ENCODE assay signal across 17 mouse cellular contexts in genomic region chr5:149994578-149994977, GRCm38 (mm10). TPM values are rescaled to one million over a fixed set of nuclear protein-coding genes. Genes with fewer than 3 reads are reported as not detected.
"Had no signal": no experiment of that assay in that cellular context is flagged by ENCODE, and none has a peak within 500 bp of the region (broad histone marks: within the 10 kb centered on the region; RNA-seq: fewer than 3 reads in every experiment).

No protein-coding gene starts in this region.

- DNase-seq: kidney, adult 18-20 months; kidney, postnatal 14 days; layer of hippocampus, postnatal 36 days; liver; liver, embryonic 13.5 days; liver, postnatal 0 days; lung, postnatal 36 days; right cerebral cortex, postnatal 14 days; thymus, adult 18-20 months; thymus, postnatal 25 days had no signal

- H3K4me1 ChIP-seq: liver, embryonic 13.5 days; midbrain, embryonic 13.5 days; stomach, embryonic 15.5 days had no signal

- H3K9me3 ChIP-seq: kidney, embryonic 15.5 days; midbrain, embryonic 13.5 days; stomach, embryonic 15.5 days had no signal

- H3K4me3 ChIP-seq: kidney, embryonic 15.5 days; limb, embryonic 12.5 days; liver, embryonic 13.5 days; midbrain, embryonic 13.5 days; stomach, embryonic 15.5 days had no signal

- H3K36me3 ChIP-seq: kidney, embryonic 15.5 days; limb, embryonic 12.5 days; liver, embryonic 13.5 days; midbrain, embryonic 13.5 days; stomach, embryonic 15.5 days had no signal

- H3K27me3 ChIP-seq: kidney, embryonic 15.5 days; limb, embryonic 12.5 days; liver, embryonic 13.5 days; midbrain, embryonic 13.5 days; stomach, embryonic 15.5 days had no signal

- H3K27ac ChIP-seq: limb, embryonic 12.5 days; liver, embryonic 13.5 days; midbrain, embryonic 13.5 days; stomach, embryonic 15.5 days had no signal

RNA-seq across cellular contexts. Expression of gene Rxfp2, which starts 23.9 kb away (rescaled TPM):
- total RNA-seq: megakaryocyte progenitor cell, adult 5-6 weeks had no signal
- polyA plus RNA-seq: large intestine, adult 2 months; liver, postnatal 0 days; spleen, adult 2 months had no signal
